Mouse (Mus musculus): ENCODE measurements around the gene Gm29797. TPM values are rescaled to one million over a fixed set of nuclear protein-coding genes. Genes with fewer than 3 reads are reported as not detected.

The Gm29797 gene
- total and polyA plus RNA-seq, 3 experiments: 0.34 TPM; not detected in 2

DNA sequence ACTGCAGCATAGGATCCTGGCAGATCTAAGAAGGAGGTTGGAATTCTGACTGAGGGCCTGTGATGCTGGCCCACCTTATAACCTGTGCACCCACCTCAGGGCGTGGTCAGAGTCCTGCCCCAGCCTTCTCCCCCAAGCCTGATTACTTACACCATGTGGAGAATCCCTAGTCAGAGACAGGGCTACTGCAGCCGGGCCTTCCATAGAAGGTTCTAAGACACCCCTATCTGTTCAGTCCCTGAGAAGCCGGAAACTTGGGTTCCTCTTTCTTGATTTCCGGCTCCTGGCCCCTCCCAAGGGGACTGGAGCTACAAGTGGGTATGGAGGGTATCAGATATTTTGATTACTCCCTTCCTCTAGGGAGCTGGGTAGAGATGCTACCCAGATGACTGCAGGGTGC is 34.7 kb downstream of the Gm29797 start:
- Histone ChIP-seq H3K9ac (ENCODE audit: insufficient read depth, low read depth) (no peak overlapping the region), H3K4me2 (ENCODE audit: insufficient read depth, low read depth, poor library complexity, severe bottlenecking) (no peak overlapping the region), H3K79me2 (replicated peaks; ENCODE audit: control insufficient read depth, extremely low read depth, insufficient read depth, poor library complexity, severe bottlenecking) (peaks cover 20% of the 10 kb centered on the region), H3K4me3 (replicated peaks in 1 of 3; ENCODE audit: low read depth in 2 of 3, low read length in 2 of 3, poor library complexity in 1 of 3) (peak overlapping the region in 1 of 3 experiments; percentile 71), H3K9me3 (replicated peaks; ENCODE audit: low read length) (no peaks in the 10 kb centered on the region), H3K4me1 (ENCODE audit: control insufficient read depth in 1 of 2, insufficient read depth in 2 of 2) (peaks cover 28 to 59% of the 10 kb centered on the region in 2 experiments), H3K36me3 (replicated peaks in 1 of 2; ENCODE audit: control insufficient read depth in 1 of 2, insufficient read depth in 1 of 2, low read length in 1 of 2) (peaks cover 34 to 52% of the 10 kb centered on the region in 2 experiments), H3K27me3 (replicated peaks) (no peaks in the 10 kb centered on the region), H3K27ac (ENCODE audit: insufficient read depth, low read depth) (no peak overlapping the region)
- dilution Hi-C loops (cut with MboI; ENCODE audit: extremely low pct_ligation_motif_present, extremely low pct_unique_long_range_greater_than_20kb, low sequenced_read_pairs) (no loop called here), in situ Hi-C loops (cut with MboI; ENCODE audit: low pct_ligation_motif_present, low pct_unique_long_range_greater_than_20kb, low sequenced_read_pairs) (loop anchor here (10.0 kb wide), 2 partner anchors 77 to 287 kb away; no protein-coding TSS in a partner anchor)
- TF ChIP-seq TBP (conservative IDR thresholded peaks at IDR 0.05; ENCODE audit: low read depth, low read length): no peak
- TF ChIP-seq HCFC1 (IDR thresholded peaks at IDR 0.05; ENCODE audit: low read depth, low read length): no peak
- TF ChIP-seq KAT2A (IDR thresholded peaks at IDR 0.05; ENCODE audit: insufficient replicate concordance, low read length): no peak
- no peak for TF ChIP-seq SIN3A (IDR thresholded peaks at IDR 0.05; ENCODE audit: low read length)
- TF ChIP-seq JUN (IDR thresholded peaks at IDR 0.05; ENCODE audit: insufficient read depth, low read depth, low read length): no peak
- TF ChIP-seq MAX (IDR thresholded peaks at IDR 0.05; ENCODE audit: low read length): no peak
- no peak for TF ChIP-seq ELF1 (IDR thresholded peaks at IDR 0.05; ENCODE audit: low read depth, low read length)
- TF ChIP-seq CHD1 (IDR thresholded peaks at IDR 0.05; ENCODE audit: low read depth, low read length): no peak
- no peak for TF ChIP-seq SMC3 (IDR thresholded peaks at IDR 0.05; ENCODE audit: low read depth, low read length)
- TF ChIP-seq ZNF384 (IDR thresholded peaks at IDR 0.05; ENCODE audit: low read depth, low read length): no peak
- TF ChIP-seq IRF4 (IDR thresholded peaks at IDR 0.05; ENCODE audit: low read depth, low read length): no peak
- no peak for TF ChIP-seq USF2 (conservative IDR thresholded peaks at IDR 0.05; ENCODE audit: low read depth, low read length)
- no peak for TF ChIP-seq RAD21 (IDR thresholded peaks at IDR 0.05; ENCODE audit: low read depth, low read length)
- no peak for DNase-seq (ENCODE audit: extremely low read depth)

DNA sequence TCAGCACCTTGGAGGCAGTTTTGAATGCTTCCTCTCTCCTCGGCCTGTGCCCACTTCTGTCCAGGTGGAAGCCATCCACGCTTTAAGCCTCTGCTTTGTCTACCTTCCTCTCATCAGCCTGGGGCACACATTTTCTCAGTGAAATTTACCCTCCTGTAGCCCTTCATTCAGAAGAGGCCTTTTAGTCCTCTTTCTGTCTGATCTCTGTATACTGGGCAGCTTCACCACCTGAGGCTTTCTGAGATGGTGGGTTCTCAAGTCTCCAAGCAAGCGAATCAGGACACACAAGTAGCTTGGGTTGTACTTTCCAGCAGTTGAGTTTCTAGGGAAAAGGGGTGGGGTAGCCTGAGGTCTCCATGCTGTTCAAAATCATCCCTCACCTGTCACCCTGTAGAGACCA is 35.5 kb downstream of the Gm29797 start:
- H3K4me2 ChIP-seq (ENCODE audit: insufficient read depth, low read depth, poor library complexity, severe bottlenecking): peak overlapping the region; percentile 90
- H3K36me3 ChIP-seq (replicated peaks in 1 of 2; ENCODE audit: control insufficient read depth in 1 of 2, insufficient read depth in 1 of 2, low read length in 1 of 2): peaks cover 28 to 44% of the 10 kb centered on the region in 2 experiments
- in situ Hi-C loops (cut with MboI; ENCODE audit: low pct_ligation_motif_present, low pct_unique_long_range_greater_than_20kb, low sequenced_read_pairs) (loop anchor here (10.0 kb wide), 2 partner anchors 78 to 288 kb away; no protein-coding TSS in a partner anchor), dilution Hi-C loops (cut with MboI; ENCODE audit: extremely low pct_ligation_motif_present, extremely low pct_unique_long_range_greater_than_20kb, low sequenced_read_pairs) (no loop called here)
- TF ChIP-seq EP300 (IDR thresholded peaks at IDR 0.05; ENCODE audit: low read length) (no peak), KAT2A (IDR thresholded peaks at IDR 0.05; ENCODE audit: insufficient replicate concordance, low read length) (no peak), E2F4 (IDR thresholded peaks at IDR 0.05; ENCODE audit: insufficient replicate concordance, low read depth, low read length) (no peak), MYC (IDR thresholded peaks at IDR 0.05; ENCODE audit: low read depth, low read length) (no peak), JUND (conservative IDR thresholded peaks at IDR 0.05; ENCODE audit: low read depth, low read length) (no peak), SMC3 (IDR thresholded peaks at IDR 0.05; ENCODE audit: low read depth, low read length) (no peak), SIN3A (IDR thresholded peaks at IDR 0.05; ENCODE audit: low read length) (no peak), MEF2A (IDR thresholded peaks at IDR 0.05; ENCODE audit: borderline replicate concordance, low read depth, low read length) (no peak), ZMIZ1 (IDR thresholded peaks at IDR 0.05; ENCODE audit: low read depth, low read length) (no peak), PAX5 (IDR thresholded peaks at IDR 0.05; ENCODE audit: low read length) (no peak), GABPA (IDR thresholded peaks at IDR 0.05; ENCODE audit: insufficient replicate concordance, low read depth, low read length) (no peak)
- H3K4me1 ChIP-seq (ENCODE audit: control insufficient read depth in 1 of 2, insufficient read depth in 2 of 2): peaks cover 28 to 59% of the 10 kb centered on the region in 2 experiments
- peaks cover 20% of the 10 kb centered on the region for H3K79me2 ChIP-seq (replicated peaks; ENCODE audit: control insufficient read depth, extremely low read depth, insufficient read depth, poor library complexity, severe bottlenecking)
- no peaks in the 10 kb centered on the region for H3K9me3 ChIP-seq (replicated peaks; ENCODE audit: low read length)
- no peaks in the 10 kb centered on the region for H3K27me3 ChIP-seq (replicated peaks)
- H3K9ac ChIP-seq (ENCODE audit: insufficient read depth, low read depth): 0 out of 2 replicates have a peak overlapping the region, but pooled peaks have one; percentile 78
- DNase-seq (ENCODE audit: extremely low read depth): no peak
- peak overlapping the region; percentile 71 to 78 (median 72) for H3K4me3 ChIP-seq (replicated peaks in 1 of 3; ENCODE audit: low read depth in 2 of 3, low read length in 2 of 3, poor library complexity in 1 of 3)
- H3K27ac ChIP-seq (ENCODE audit: insufficient read depth, low read depth): no peak overlapping the region
